Mouse (Mus musculus) stomach, embryonic 15.5 days (tissue): Measurements from ENCODE around the gene Cgn. TPM values are rescaled to one million over a fixed set of nuclear protein-coding genes. Genes with fewer than 3 reads are reported as not detected.
"Not testable (repeated sequence)": the region's sequence is repeated elsewhere in the genome, so short reads cannot be mapped to it uniquely, and the experiment has no call there.

ENCODE experiments used
- ATAC-seq: fragments of 200-750 bp; cut with Nextera tagmentation; 2 replicates; pipeline ENCODE4 v1.8.0; 2017; ENCODE audit warnings: low read depth, moderate number of reproducible peaks, moderate TSS enrichment; ENCODE audit not compliant: insufficient read depth, low FRiP score
- H3K27ac ChIP-seq: fragments of 300-500 bp; sonication (generic); 2 replicates; pipeline ENCODE4 v1.5.1; 2015; ENCODE audit warnings: mild to moderate bottlenecking, inconsistent platforms
- H3K27me3 ChIP-seq: fragments of 300-500 bp; sonication (generic); replicated peaks from 2 replicates; pipeline ENCODE4 v1.6.1; 2015; ENCODE audit warnings: inconsistent platforms
- H3K36me3 ChIP-seq: fragments of 300-500 bp; sonication (generic); 2 replicates; pipeline ENCODE4 v1.6.1; 2015; ENCODE audit warnings: inconsistent platforms
- H3K4me1 ChIP-seq: fragments of 300-500 bp; sonication (generic); 2 replicates; pipeline ENCODE4 v1.6.1; 2015; ENCODE audit warnings: inconsistent platforms
- H3K4me2 ChIP-seq: fragments of 300-500 bp; sonication (generic); 2 replicates; pipeline ENCODE4 v1.6.1; 2015; ENCODE audit warnings: mild to moderate bottlenecking, inconsistent platforms
- H3K4me3 ChIP-seq: fragments of 300-500 bp; sonication (generic); replicated peaks from 2 replicates; pipeline ENCODE4 v1.5.1; 2015; ENCODE audit warnings: inconsistent platforms
- H3K9ac ChIP-seq: fragments of 300-500 bp; sonication (generic); 2 replicates; pipeline ENCODE4 v1.6.1; 2015; ENCODE audit warnings: inconsistent platforms
- H3K9me3 ChIP-seq: fragments of 300-500 bp; sonication (generic); 2 replicates; pipeline ENCODE4 v1.6.1; 2016; ENCODE audit warnings: inconsistent platforms
- WGBS: fragments of 180-500 bp; shearing (Covaris S2); methylation state at CpG from one replicate; pipeline ENCODE4 v1.1.7; 2015; 5-methylcytosine and 5-hydroxymethylcytosine counted together
- polyA plus RNA-seq: library from polyadenylated mRNA; unstranded; fragments of >200 nt; fragmentation: Nextera tagmentation; extraction: Ambion mirVana; gene quantifications from 2 replicates; pipeline ENCODE4 v1.2.1, GENCODE M21; 2015

Gene Cgn
- polyA plus RNA-seq, 1 experiment from 2014 or later = 51.0 TPM

GRCm38 (mm10) chr3:94757251-94758055, 28.8 kb downstream of the Cgn start:
- not testable (repeated sequence) for H3K4me1 ChIP-seq, H3K27me3 ChIP-seq, H3K27ac ChIP-seq, H3K9me3 ChIP-seq, H3K36me3 ChIP-seq
- peak; percentile 38 for ATAC-seq
- peak overlapping the region; percentile 64 for H3K4me2 ChIP-seq
- H3K4me3 ChIP-seq = peak overlapping the region; percentile 44
- 0 out of 2 replicates have a peak overlapping the region, but pooled peaks have one; percentile 22 for H3K9ac ChIP-seq
- WGBS = 4% methylated on average over 21 of the region's 47 CpGs

GRCm38 (mm10) chr3:94745691-94746090, 40.6 kb downstream of the Cgn start:
- no peaks in the 10 kb centered on the region for H3K9me3 ChIP-seq
- no peak for ATAC-seq
- no peaks in the 10 kb centered on the region for H3K4me1 ChIP-seq
- H3K27me3 ChIP-seq = no peaks in the 10 kb centered on the region
- H3K4me3 ChIP-seq = no peak overlapping the region
- H3K4me2 ChIP-seq = no peak overlapping the region
- WGBS = 95% methylated on average over 17 of the region's 17 CpGs
- no peaks in the 10 kb centered on the region for H3K36me3 ChIP-seq
- no peak overlapping the region for H3K27ac ChIP-seq
- H3K9ac ChIP-seq = no peak overlapping the region

DNA sequence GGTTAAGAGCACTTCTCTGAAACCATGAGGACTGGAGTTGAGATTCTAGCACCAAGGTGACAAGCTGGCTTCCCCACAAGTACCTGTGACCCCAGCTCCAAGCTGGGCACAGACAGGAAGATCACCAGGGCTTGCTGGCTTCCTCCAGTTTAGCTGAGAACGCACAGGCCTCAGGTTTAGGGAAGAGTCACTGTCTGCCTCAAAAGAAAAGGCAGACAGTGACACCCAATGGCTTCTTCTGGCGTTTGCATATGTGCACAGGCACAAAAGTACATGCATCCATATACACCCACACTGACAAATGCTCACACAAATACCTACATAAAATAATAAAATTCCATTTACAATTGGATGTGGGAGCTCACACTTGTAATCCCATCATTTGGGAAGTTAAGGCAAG, 62.7 kb downstream of the Cgn start:
- not testable (repeated sequence) for H3K27me3 ChIP-seq, H3K4me3 ChIP-seq, ATAC-seq, H3K4me2 ChIP-seq, H3K9ac ChIP-seq, H3K27ac ChIP-seq, H3K9me3 ChIP-seq, H3K36me3 ChIP-seq, H3K4me1 ChIP-seq
- WGBS = 17% methylated on average over 2 of the region's 2 CpGs

GRCm38 (mm10) chr3:94718253-94718652, 68.0 kb downstream of the Cgn start:
- H3K4me2 ChIP-seq, H3K4me1 ChIP-seq, H3K27me3 ChIP-seq, H3K27ac ChIP-seq, H3K9me3 ChIP-seq, H3K9ac ChIP-seq, H3K4me3 ChIP-seq, H3K36me3 ChIP-seq: not testable (repeated sequence)
- ATAC-seq = peak; percentile 80
- 31% methylated on average over 1 of the region's 1 CpGs for WGBS

GRCm38 (mm10) chr3:94713424-94713823, 72.9 kb downstream of the Cgn start:
- not testable (repeated sequence) for H3K4me2 ChIP-seq, H3K4me3 ChIP-seq, H3K9ac ChIP-seq, H3K27ac ChIP-seq, H3K9me3 ChIP-seq, ATAC-seq, H3K4me1 ChIP-seq, H3K27me3 ChIP-seq, H3K36me3 ChIP-seq
- 87% methylated on average over 3 of the region's 3 CpGs for WGBS

DNA sequence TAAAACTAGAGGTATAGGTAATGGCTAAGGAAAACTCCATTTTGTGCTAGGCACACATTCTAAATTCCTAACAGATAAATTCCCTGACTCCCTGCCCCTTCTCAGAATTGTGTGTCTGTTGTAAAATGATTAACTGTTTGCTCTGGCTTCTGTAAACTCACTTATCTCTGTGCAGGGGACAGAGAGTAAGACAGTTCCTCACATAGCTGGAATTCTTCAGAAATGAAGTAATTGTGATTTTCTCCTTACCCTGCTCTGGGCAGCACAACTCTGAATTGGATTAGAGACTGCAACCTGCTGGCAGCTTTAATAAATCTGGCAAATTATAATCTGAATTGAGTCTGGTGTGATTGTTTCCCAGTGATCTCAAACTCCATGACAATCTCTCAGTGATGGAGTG, 75.7 kb downstream of the Cgn start:
- H3K27ac ChIP-seq, H3K4me2 ChIP-seq, H3K36me3 ChIP-seq, H3K4me3 ChIP-seq, H3K27me3 ChIP-seq, H3K9me3 ChIP-seq, H3K9ac ChIP-seq, H3K4me1 ChIP-seq: not testable (repeated sequence)
- peak; percentile 39; the same call in 1 of the 2 replicates for ATAC-seq

Other genes starting within 250 kb of the Cgn start
- 37.4 and 41.6 TPM in 2 replicates for gene Snx27, start 203.8 kb downstream of the Cgn start, polyA plus RNA-seq
- gene Gm10972, start 143.4 kb downstream of the Cgn start, polyA plus RNA-seq = not detected in 2 replicates
- 12.8 and 13.7 TPM in 2 replicates for gene Tuft1, start 127.6 kb downstream of the Cgn start, polyA plus RNA-seq
- 6.2 and 6.3 TPM in 2 replicates for gene Selenbp2, start 92.9 kb downstream of the Cgn start, polyA plus RNA-seq
- 14.6 and 15.3 TPM in 2 replicates for gene Pogz, start 51.1 kb upstream of the Cgn start, polyA plus RNA-seq
- gene Psmb4, start 100.5 kb upstream of the Cgn start, polyA plus RNA-seq = 315 and 328 TPM in 2 replicates
- 109 and 122 TPM in 2 replicates for gene Selenbp1, start 146.6 kb upstream of the Cgn start, polyA plus RNA-seq
- 8.5 and 9.6 TPM in 2 replicates for gene Rfx5, start 167.6 kb upstream of the Cgn start, polyA plus RNA-seq
- gene Pi4kb, start 188.2 kb upstream of the Cgn start, polyA plus RNA-seq = 19.3 and 22.0 TPM in 2 replicates
- 19.3 and 22.0 TPM in 2 replicates for gene Zfp687, start 229.0 kb upstream of the Cgn start, polyA plus RNA-seq